Mouse (Mus musculus) heart, embryonic 16.5 days (tissue): ENCODE results near the gene Sertad3. TPM values are rescaled to one million over a fixed set of nuclear protein-coding genes. Genes with fewer than 3 reads are reported as not detected.
A peak's percentile ranks its signal among the peaks of the same experiment; 100 is the strongest.

Experiments
- ATAC-seq: fragments of 200-750 bp; cut with Nextera tagmentation; replicated peaks from 2 replicates; pipeline ENCODE4 v1.8.0; 2017; ENCODE audit warnings: moderate number of reproducible peaks; ENCODE audit not compliant: insufficient read depth, low FRiP score; ENCODE audit errors: extremely low read depth
- H3K27ac ChIP-seq: fragments of 300-500 bp; sonication (generic); 2 replicates; pipeline ENCODE4 v1.5.1; 2014; ENCODE audit warnings: mild to moderate bottlenecking, low read length, control low read depth, moderate library complexity
- H3K27me3 ChIP-seq: fragments of 300-500 bp; sonication (generic); 2 replicates; pipeline ENCODE4 v1.6.1; 2014; ENCODE audit warnings: low read length, mixed read lengths; ENCODE audit not compliant: control insufficient read depth, insufficient read depth
- H3K36me3 ChIP-seq: fragments of 300-500 bp; sonication (generic); 2 replicates; pipeline ENCODE4 v1.6.1; 2014; ENCODE audit not compliant: control insufficient read depth, insufficient read depth
- H3K4me1 ChIP-seq: fragments of 300-500 bp; sonication (generic); 2 replicates; pipeline ENCODE4 v1.6.1; 2014; ENCODE audit warnings: low read length, mixed read lengths; ENCODE audit not compliant: control insufficient read depth, insufficient read depth
- H3K4me2 ChIP-seq: fragments of 300-500 bp; sonication (generic); 2 replicates; pipeline ENCODE4 v1.6.1; 2014; ENCODE audit warnings: low read depth, mild to moderate bottlenecking, control low read depth, low read length
- H3K4me3 ChIP-seq: fragments of 300-500 bp; sonication (generic); 2 replicates; pipeline ENCODE4 v1.5.1; 2014; ENCODE audit warnings: mild to moderate bottlenecking, control low read depth, low read length
- H3K9ac ChIP-seq: fragments of 300-500 bp; sonication (generic); 2 replicates; pipeline ENCODE4 v1.6.1; 2014; ENCODE audit warnings: low read length, control low read depth
- H3K9me3 ChIP-seq: fragments of 300-500 bp; sonication (generic); replicated peaks from 2 replicates; pipeline ENCODE4 v1.6.1; 2016; ENCODE audit warnings: low read length; ENCODE audit not compliant: control insufficient read depth
- WGBS: fragments of 180-500 bp; shearing (Covaris S2); extraction: QIAGEN DNeasy Blood & Tissue Kit; methylation state at CpG from one replicate; pipeline ENCODE4 v1.1.7; 2014; 5-methylcytosine and 5-hydroxymethylcytosine counted together
- polyA plus RNA-seq: library from polyadenylated mRNA; unstranded; fragments of >200 nt; fragmentation: Nextera tagmentation; extraction: Ambion mirVana; gene quantifications from 2 replicates; pipeline ENCODE4 v1.2.1, GENCODE M21; 2015

Sertad3 gene
- polyA plus RNA-seq, 1 experiment from 2014 or later = 23.4 TPM

DNA sequence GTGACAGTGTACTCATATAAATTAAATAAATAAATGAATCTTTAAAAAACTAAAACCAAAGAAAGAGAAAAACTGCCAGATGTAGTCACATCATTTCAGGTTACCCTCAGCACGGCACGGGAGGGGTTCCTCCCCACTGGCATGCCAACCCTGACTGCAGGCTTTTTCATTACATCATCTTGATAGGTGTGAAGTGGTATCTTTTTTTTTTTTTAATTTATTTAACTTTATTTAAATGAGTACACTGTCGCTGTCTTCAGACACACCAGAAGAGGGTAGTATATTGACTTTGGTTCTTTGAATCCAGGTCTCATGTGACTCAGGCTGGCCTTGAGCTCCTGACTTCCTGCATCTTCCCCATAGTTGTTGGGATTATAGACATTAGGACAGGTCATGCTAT is 18.3 kb upstream of the Sertad3 start:
- 90% methylated on average over 3 of the region's 3 CpGs for WGBS
- H3K36me3 ChIP-seq = no peaks in the 10 kb centered on the region

DNA sequence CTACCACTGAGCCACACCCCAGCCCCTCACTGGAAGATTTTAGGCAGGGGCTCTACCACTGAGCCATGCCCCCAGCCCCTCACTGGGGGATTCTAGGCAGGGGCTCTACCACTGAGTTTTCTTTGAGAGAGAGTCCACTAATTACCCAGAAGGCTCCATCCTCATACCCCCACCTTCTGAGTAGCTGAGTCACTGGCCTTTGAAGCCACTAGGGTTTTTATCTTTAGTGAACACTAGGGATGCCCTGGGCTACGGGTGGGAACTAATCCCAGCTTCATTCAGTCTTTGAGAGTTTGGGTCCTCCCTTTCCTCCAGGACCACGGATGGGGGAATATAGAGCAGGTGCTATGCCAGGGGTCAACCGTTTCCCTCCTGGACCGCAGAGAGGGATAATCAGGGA is 15.0 kb upstream of the Sertad3 start:
- no peak for ATAC-seq

More for the DNA sequence above, 18.3 kb upstream of the Sertad3 start:
- Histone ChIP-seq H3K9me3 (no peaks in the 10 kb centered on the region), H3K4me3 (no peak overlapping the region), H3K27me3 (no peaks in the 10 kb centered on the region), H3K4me2 (no peak overlapping the region), H3K4me1 (no peaks in the 10 kb centered on the region), H3K27ac (no peak overlapping the region), H3K9ac (no peak overlapping the region)
- ATAC-seq = no peak

DNA sequence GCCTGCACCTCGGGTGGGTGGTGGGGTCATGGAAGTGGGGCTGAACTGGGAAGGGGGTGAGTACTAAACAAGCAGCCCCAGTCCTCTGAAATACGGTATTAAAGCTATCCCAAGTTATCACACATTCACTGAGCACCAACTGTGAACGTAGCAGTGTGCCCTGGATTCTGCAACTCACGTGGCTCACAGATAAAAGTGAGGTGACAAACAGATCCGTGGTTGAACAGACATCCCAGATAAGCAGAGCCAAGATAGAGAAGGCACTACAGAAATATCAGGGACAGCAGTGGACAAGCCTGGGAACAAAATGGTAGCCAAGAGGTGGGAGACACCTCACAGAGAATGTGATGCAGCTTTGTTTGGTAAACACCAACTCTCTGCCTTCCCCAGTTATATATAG is 13.9 kb upstream of the Sertad3 start:
- no peak for ATAC-seq

More for the DNA sequence above, 15.0 kb upstream of the Sertad3 start:
- Histone ChIP-seq H3K9me3 (no peaks in the 10 kb centered on the region), H3K4me2 (no peak overlapping the region), H3K27me3 (no peaks in the 10 kb centered on the region), H3K27ac (no peak overlapping the region), H3K9ac (no peak overlapping the region), H3K36me3 (no peaks in the 10 kb centered on the region), H3K4me1 (no peaks in the 10 kb centered on the region), H3K4me3 (no peak overlapping the region)
- WGBS = 85% methylated on average over 4 of the region's 4 CpGs

DNA sequence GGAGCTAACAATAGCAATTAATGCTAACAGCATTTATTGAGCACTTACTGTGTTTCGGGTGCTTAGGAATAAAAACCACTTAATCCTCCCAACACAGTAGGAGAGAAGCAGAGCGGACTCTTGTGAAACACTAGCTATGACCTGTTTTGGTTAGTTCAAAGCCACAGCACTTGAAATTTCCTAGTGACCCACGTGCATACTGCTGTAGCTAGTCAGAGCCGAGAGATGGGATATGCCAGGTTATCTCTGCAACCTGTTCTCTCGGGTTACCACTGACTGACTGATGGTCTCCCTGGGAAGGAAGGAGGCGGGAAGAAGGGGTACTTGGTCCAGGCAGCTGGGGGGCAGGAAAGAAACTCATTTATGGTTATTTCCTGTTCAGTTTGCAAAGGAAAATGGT is 13.1 kb upstream of the Sertad3 start:
- no peaks in the 10 kb centered on the region for H3K36me3 ChIP-seq
- H3K9ac ChIP-seq = no peak overlapping the region
- H3K4me3 ChIP-seq = no peak overlapping the region
- no peak for ATAC-seq
- H3K27me3 ChIP-seq = no peaks in the 10 kb centered on the region
- no peaks in the 10 kb centered on the region for H3K4me1 ChIP-seq
- no peaks in the 10 kb centered on the region for H3K9me3 ChIP-seq
- H3K4me2 ChIP-seq = no peak overlapping the region
- WGBS = 72% methylated on average over 6 of the region's 6 CpGs
- no peak overlapping the region for H3K27ac ChIP-seq

More for the DNA sequence above, 13.9 kb upstream of the Sertad3 start:
- Histone ChIP-seq H3K9ac (no peak overlapping the region), H3K27me3 (no peaks in the 10 kb centered on the region), H3K4me3 (no peak overlapping the region), H3K36me3 (no peaks in the 10 kb centered on the region), H3K4me1 (no peaks in the 10 kb centered on the region), H3K27ac (no peak overlapping the region), H3K4me2 (no peak overlapping the region), H3K9me3 (no peaks in the 10 kb centered on the region)
- 65% methylated on average over 5 of the region's 5 CpGs for WGBS

DNA sequence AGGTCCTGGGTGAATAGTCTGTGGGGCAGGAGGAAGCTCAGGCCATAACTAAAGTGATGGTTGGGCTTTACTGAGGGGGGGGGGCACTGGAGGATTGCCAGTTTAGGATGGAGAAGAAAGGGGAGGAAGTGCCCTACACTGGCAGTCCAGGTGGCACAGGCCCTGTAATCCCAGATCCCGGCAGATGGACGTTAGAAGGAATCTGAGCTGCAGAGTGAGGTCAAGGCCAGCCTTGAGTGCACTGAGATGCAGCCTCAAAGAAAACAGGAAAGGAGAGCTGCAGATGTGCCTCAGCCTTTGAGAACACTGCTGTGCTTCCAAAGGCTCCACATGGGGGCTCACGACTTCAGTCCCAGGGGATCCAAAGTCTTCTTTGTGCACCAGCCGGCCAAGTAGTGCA is 5.9 kb upstream of the Sertad3 start:
- WGBS = 27% methylated on average over 4 of the region's 4 CpGs
- Histone ChIP-seq H3K4me2 (no peak overlapping the region), H3K36me3 (no peaks in the 10 kb centered on the region), H3K27me3 (no peaks in the 10 kb centered on the region), H3K9me3 (no peaks in the 10 kb centered on the region), H3K4me1 (no peaks in the 10 kb centered on the region; the same call in 1 of the 2 replicates), H3K9ac (no peak overlapping the region), H3K27ac (no peak overlapping the region), H3K4me3 (no peak overlapping the region)
- no peak for ATAC-seq

DNA sequence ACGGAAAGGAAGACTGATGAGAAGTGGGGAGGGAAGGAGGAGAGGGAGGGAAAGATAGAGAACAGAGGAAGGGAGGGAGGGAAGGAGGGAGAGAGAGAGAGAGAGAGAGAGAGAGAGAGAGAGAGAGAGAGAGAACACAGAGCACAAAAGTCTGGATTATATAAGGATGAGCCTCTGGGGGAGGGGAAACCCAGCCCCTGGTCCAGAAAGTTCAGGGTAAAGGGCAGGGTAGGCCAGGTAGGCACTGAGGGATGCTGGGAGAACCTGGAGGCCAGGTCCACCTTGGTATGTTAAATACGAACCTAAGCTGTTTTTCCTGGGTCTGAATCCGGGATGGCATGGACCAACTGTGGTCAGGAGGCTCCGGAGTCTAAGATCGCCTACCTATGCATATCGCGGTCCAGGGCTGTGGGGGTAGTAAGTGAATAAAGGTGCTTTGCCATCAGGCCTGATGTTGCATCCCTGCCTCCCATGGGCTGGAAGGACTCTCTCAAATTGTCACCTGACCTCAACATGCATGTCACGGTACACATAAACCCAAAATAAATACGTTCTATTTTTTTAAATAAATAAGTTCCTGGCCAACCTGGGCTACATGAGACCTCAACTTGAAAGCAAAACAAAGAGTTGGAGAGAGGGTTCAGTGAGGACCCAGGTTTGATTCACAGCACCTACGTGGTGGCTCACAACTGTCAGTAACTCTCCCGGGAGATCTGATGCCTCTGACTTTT is 2.0 kb upstream of the Sertad3 start:
- H3K4me2 ChIP-seq = no peak overlapping the region
- no peak overlapping the region for H3K4me3 ChIP-seq
- no peak overlapping the region for H3K9ac ChIP-seq
- WGBS = 85% methylated on average over 11 of the region's 11 CpGs
- ATAC-seq = no peak
- no peaks in the 10 kb centered on the region for H3K9me3 ChIP-seq
- H3K36me3 ChIP-seq = peaks cover 2% of the 10 kb centered on the region
- H3K4me1 ChIP-seq = peaks cover 14% of the 10 kb centered on the region
- no peak overlapping the region for H3K27ac ChIP-seq
- no peaks in the 10 kb centered on the region for H3K27me3 ChIP-seq

GRCm38 (mm10) chr7:27472596-27472995 is 972 bp upstream of the Sertad3 start:
- peaks cover 16% of the 10 kb centered on the region for H3K4me1 ChIP-seq
- peak overlapping the region; percentile 53 for H3K9ac ChIP-seq
- H3K4me2 ChIP-seq = peak overlapping the region; percentile 69
- WGBS = 14% methylated on average over 7 of the region's 7 CpGs
- H3K27me3 ChIP-seq = no peaks in the 10 kb centered on the region
- H3K4me3 ChIP-seq = peak overlapping the region; percentile 83
- peaks cover 11% of the 10 kb centered on the region for H3K36me3 ChIP-seq
- no peak for ATAC-seq
- peak overlapping the region; percentile 29 for H3K27ac ChIP-seq
- no peaks in the 10 kb centered on the region for H3K9me3 ChIP-seq

- no peaks in the 10 kb centered on the region for H3K27me3 ChIP-seq
- H3K4me2 ChIP-seq = peak overlapping the region; percentile 69
- peak overlapping the region; percentile 83 for H3K9ac ChIP-seq
- peak overlapping the region; percentile 93 for H3K27ac ChIP-seq
- peak overlapping the region; percentile 83 for H3K4me3 ChIP-seq
- H3K4me1 ChIP-seq = peaks cover 16% of the 10 kb centered on the region
- peaks cover 11% of the 10 kb centered on the region for H3K36me3 ChIP-seq
- no peak for ATAC-seq
- WGBS = under 1% methylated on average over 34 of the region's 34 CpGs
- H3K9me3 ChIP-seq = no peaks in the 10 kb centered on the region
Observed at GRCm38 (mm10) chr7:27473835-27474489, 394 bp downstream of the Sertad3 start.

- peak overlapping the region; percentile 93 for H3K27ac ChIP-seq
- no peaks in the 10 kb centered on the region for H3K27me3 ChIP-seq
- H3K9ac ChIP-seq = peak overlapping the region; percentile 83
- H3K4me1 ChIP-seq = peaks cover 16% of the 10 kb centered on the region
- ATAC-seq = peak; percentile 88
- peaks cover 11% of the 10 kb centered on the region for H3K36me3 ChIP-seq
- peak overlapping the region; percentile 72 for H3K4me2 ChIP-seq
- no peaks in the 10 kb centered on the region for H3K9me3 ChIP-seq
- under 1% methylated on average over 23 of the region's 23 CpGs for WGBS
- peak overlapping the region; percentile 83 for H3K4me3 ChIP-seq
Observed at GRCm38 (mm10) chr7:27474490-27474954, 954 bp downstream of the Sertad3 start.
